Mouse (Mus musculus) forebrain, embryonic 13.5 days (tissue): ENCODE results near the gene 1700001P01Rik. TPM values are rescaled to one million over a fixed set of nuclear protein-coding genes. Genes with fewer than 3 reads are reported as not detected.

ENCODE experiments used
- ATAC-seq: fragments of 200-750 bp; cut with Nextera tagmentation; 2 replicates; pipeline ENCODE4 v1.8.0; 2017
- H3K27ac ChIP-seq: fragments of 300-500 bp; sonication (generic); 2 replicates; pipeline ENCODE4 v1.5.1; 2015; ENCODE audit warnings: inconsistent platforms, mild to moderate bottlenecking, moderate library complexity
- H3K27me3 ChIP-seq: fragments of 300-500 bp; sonication (generic); 2 replicates; pipeline ENCODE4 v1.6.1; 2015; ENCODE audit warnings: mild to moderate bottlenecking, inconsistent platforms
- H3K36me3 ChIP-seq: fragments of 300-500 bp; sonication (generic); 2 replicates; pipeline ENCODE4 v1.6.1; 2015; ENCODE audit warnings: mild to moderate bottlenecking, inconsistent platforms; ENCODE audit not compliant: poor library complexity, severe bottlenecking
- H3K4me1 ChIP-seq: fragments of 300-500 bp; sonication (generic); 2 replicates; pipeline ENCODE4 v1.6.1; 2015; ENCODE audit warnings: inconsistent platforms
- H3K4me2 ChIP-seq: fragments of 300-500 bp; sonication (generic); 2 replicates; pipeline ENCODE4 v1.6.1; 2015; ENCODE audit warnings: inconsistent platforms, mild to moderate bottlenecking, moderate library complexity
- H3K4me3 ChIP-seq: fragments of 300-500 bp; sonication (generic); 2 replicates; pipeline ENCODE4 v1.5.1; 2015; ENCODE audit warnings: mild to moderate bottlenecking, inconsistent platforms
- H3K9ac ChIP-seq: fragments of 300-500 bp; sonication (generic); 2 replicates; pipeline ENCODE4 v1.6.1; 2015; ENCODE audit warnings: mild to moderate bottlenecking, inconsistent platforms
- H3K9me3 ChIP-seq: fragments of 300-500 bp; sonication (generic); replicated peaks from 2 replicates; pipeline ENCODE4 v1.6.1; 2016; ENCODE audit warnings: inconsistent platforms
- WGBS: fragments of 180-500 bp; shearing (Covaris S2); methylation state at CpG from one replicate; pipeline ENCODE4 v1.1.7; 2015; 5-methylcytosine and 5-hydroxymethylcytosine counted together
- polyA plus RNA-seq: library from polyadenylated mRNA; unstranded; fragments of >200 nt; fragmentation: Nextera tagmentation; extraction: Ambion mirVana; gene quantifications from 2 replicates; pipeline ENCODE4 v1.2.1, GENCODE M21; 2015

1700001P01Rik gene
- polyA plus RNA-seq, 1 experiment from 2014 or later, result 0.76 TPM

GRCm38 (mm10) chr11:97816916-97817315 lies 41.2 kb upstream of the 1700001P01Rik start:
- no peak overlapping the region; the same call in 1 of the 2 replicates for H3K9ac ChIP-seq

GRCm38 (mm10) chr11:97816176-97816575 lies 40.5 kb upstream of the 1700001P01Rik start:
- H3K9ac ChIP-seq, result no peak overlapping the region
- no peaks in the 10 kb centered on the region for H3K27me3 ChIP-seq
- H3K4me2 ChIP-seq, result no peak overlapping the region
- H3K4me1 ChIP-seq, result peaks cover 70% of the 10 kb centered on the region
- WGBS, result 38% methylated on average over 5 of the region's 5 CpGs
- no peak overlapping the region for H3K27ac ChIP-seq
- peaks cover 56% of the 10 kb centered on the region for H3K36me3 ChIP-seq
- ATAC-seq, result no peak
- no peaks in the 10 kb centered on the region for H3K9me3 ChIP-seq
- H3K4me3 ChIP-seq, result no peak overlapping the region

More at GRCm38 (mm10) chr11:97816916-97817315, 41.2 kb upstream of the 1700001P01Rik start:
- H3K4me3 ChIP-seq, result no peak overlapping the region
- H3K9me3 ChIP-seq, result no peaks in the 10 kb centered on the region
- H3K36me3 ChIP-seq, result peaks cover 61% of the 10 kb centered on the region
- ATAC-seq, result no peak
- 67% methylated on average over 9 of the region's 9 CpGs for WGBS
- H3K4me2 ChIP-seq, result no peak overlapping the region
- H3K27me3 ChIP-seq, result no peaks in the 10 kb centered on the region
- no peak overlapping the region for H3K27ac ChIP-seq
- H3K4me1 ChIP-seq, result peaks cover 63% of the 10 kb centered on the region

GRCm38 (mm10) chr11:97815736-97816135 lies 40.0 kb upstream of the 1700001P01Rik start:
- no peaks in the 10 kb centered on the region for H3K9me3 ChIP-seq
- no peak overlapping the region for H3K4me2 ChIP-seq
- no peaks in the 10 kb centered on the region for H3K27me3 ChIP-seq
- WGBS, result 66% methylated on average over 11 of the region's 11 CpGs
- peaks cover 52% of the 10 kb centered on the region for H3K36me3 ChIP-seq
- H3K9ac ChIP-seq, result 0 out of 2 replicates have a peak overlapping the region, but pooled peaks have one; percentile 12
- peaks cover 72% of the 10 kb centered on the region for H3K4me1 ChIP-seq
- ATAC-seq, result no peak
- no peak overlapping the region for H3K27ac ChIP-seq
- no peak overlapping the region for H3K4me3 ChIP-seq

GRCm38 (mm10) chr11:97813746-97814515 lies 38.2 kb upstream of the 1700001P01Rik start:
- Histone ChIP-seq H3K27ac (peak overlapping the region; percentile 90), H3K4me2 (no peak overlapping the region), H3K4me3 (no peak overlapping the region), H3K27me3 (no peaks in the 10 kb centered on the region), H3K4me1 (peaks cover 85% of the 10 kb centered on the region), H3K36me3 (peaks cover 49% of the 10 kb centered on the region), H3K9me3 (no peaks in the 10 kb centered on the region), H3K9ac (no peak overlapping the region)
- WGBS, result 76% methylated on average over 17 of the region's 17 CpGs
- ATAC-seq, result no peak

GRCm38 (mm10) chr11:97813085-97813484 lies 37.4 kb upstream of the 1700001P01Rik start:
- Histone ChIP-seq H3K4me2 (peak overlapping the region; percentile 51), H3K9me3 (no peaks in the 10 kb centered on the region), H3K27me3 (no peaks in the 10 kb centered on the region), H3K9ac (peak overlapping the region; percentile 12), H3K4me1 (peaks cover 85% of the 10 kb centered on the region), H3K4me3 (0 out of 2 replicates have a peak overlapping the region, but pooled peaks have one; percentile 5), H3K27ac (peak overlapping the region; percentile 90), H3K36me3 (peaks cover 55% of the 10 kb centered on the region)
- ATAC-seq, result peak; percentile 49
- 24% methylated on average over 7 of the region's 7 CpGs for WGBS

GRCm38 (mm10) chr11:97812491-97812921 lies 36.8 kb upstream of the 1700001P01Rik start:
- Histone ChIP-seq H3K4me3 (0 out of 2 replicates have a peak overlapping the region, but pooled peaks have one; percentile 5), H3K9me3 (no peaks in the 10 kb centered on the region), H3K27me3 (no peaks in the 10 kb centered on the region), H3K27ac (peak overlapping the region; percentile 90), H3K9ac (peak overlapping the region; percentile 12), H3K4me1 (peaks cover 85% of the 10 kb centered on the region), H3K4me2 (peak overlapping the region; percentile 51), H3K36me3 (peaks cover 55% of the 10 kb centered on the region)
- WGBS, result 12% methylated on average over 3 of the region's 3 CpGs
- ATAC-seq, result peak; percentile 89

GRCm38 (mm10) chr11:97811569-97812362 lies 36.0 kb upstream of the 1700001P01Rik start:
- Histone ChIP-seq H3K4me3 (0 out of 2 replicates have a peak overlapping the region, but pooled peaks have one; percentile 5), H3K4me1 (peaks cover 86% of the 10 kb centered on the region), H3K27ac (peak overlapping the region; percentile 90), H3K36me3 (peaks cover 56% of the 10 kb centered on the region), H3K27me3 (no peaks in the 10 kb centered on the region), H3K9me3 (no peaks in the 10 kb centered on the region), H3K4me2 (peak overlapping the region; percentile 51), H3K9ac (peak overlapping the region; percentile 40)
- ATAC-seq, result no peak
- WGBS, result 24% methylated on average over 12 of the region's 13 CpGs

GRCm38 (mm10) chr11:97810970-97811369 lies 35.3 kb upstream of the 1700001P01Rik start:
- peaks cover 50% of the 10 kb centered on the region for H3K36me3 ChIP-seq
- H3K9ac ChIP-seq, result peak overlapping the region; percentile 40
- H3K27me3 ChIP-seq, result no peaks in the 10 kb centered on the region
- no peak for ATAC-seq
- H3K4me3 ChIP-seq, result no peak overlapping the region
- WGBS, result 7% methylated on average over 3 of the region's 3 CpGs
- H3K4me2 ChIP-seq, result no peak overlapping the region
- H3K4me1 ChIP-seq, result peaks cover 92% of the 10 kb centered on the region
- peak overlapping the region; percentile 90 for H3K27ac ChIP-seq
- H3K9me3 ChIP-seq, result no peaks in the 10 kb centered on the region

GRCm38 (mm10) chr11:97810356-97810755 lies 34.6 kb upstream of the 1700001P01Rik start:
- ATAC-seq, result no peak
- no peak overlapping the region for H3K27ac ChIP-seq
- peaks cover 44% of the 10 kb centered on the region for H3K36me3 ChIP-seq
- peaks cover 92% of the 10 kb centered on the region for H3K4me1 ChIP-seq
- no peaks in the 10 kb centered on the region for H3K9me3 ChIP-seq
- no peak overlapping the region for H3K9ac ChIP-seq
- 82% methylated on average over 7 of the region's 7 CpGs for WGBS
- H3K27me3 ChIP-seq, result no peaks in the 10 kb centered on the region
- no peak overlapping the region for H3K4me3 ChIP-seq
- H3K4me2 ChIP-seq, result no peak overlapping the region

GRCm38 (mm10) chr11:97809235-97810121 lies 33.8 kb upstream of the 1700001P01Rik start:
- WGBS, result 81% methylated on average over 7 of the region's 7 CpGs
- Histone ChIP-seq H3K27me3 (no peaks in the 10 kb centered on the region), H3K4me3 (no peak overlapping the region), H3K4me1 (peaks cover 96% of the 10 kb centered on the region), H3K9me3 (no peaks in the 10 kb centered on the region), H3K4me2 (no peak overlapping the region), H3K27ac (no peak overlapping the region), H3K9ac (no peak overlapping the region), H3K36me3 (peaks cover 35% of the 10 kb centered on the region)
- no peak for ATAC-seq

- H3K4me1 ChIP-seq, result peaks cover 99% of the 10 kb centered on the region
- H3K27me3 ChIP-seq, result no peaks in the 10 kb centered on the region
- H3K9me3 ChIP-seq, result no peaks in the 10 kb centered on the region
- H3K4me3 ChIP-seq, result no peak overlapping the region
- no peak overlapping the region for H3K4me2 ChIP-seq
- H3K27ac ChIP-seq, result peak overlapping the region; percentile 49
- peaks cover 33% of the 10 kb centered on the region for H3K36me3 ChIP-seq
- no peak overlapping the region for H3K9ac ChIP-seq
- no peak for ATAC-seq
- 46% methylated on average over 5 of the region's 5 CpGs for WGBS
Observed at GRCm38 (mm10) chr11:97808621-97809234, 33.0 kb upstream of the 1700001P01Rik start.
